Mouse (Mus musculus): Measurements from ENCODE around the gene Srsf6. TPM values are rescaled to one million over a fixed set of nuclear protein-coding genes. Genes with fewer than 3 reads are reported as not detected.

The Srsf6 gene
- polyA plus RNA-seq, 1 experiment from 2014 or later = 217 TPM

DNA sequence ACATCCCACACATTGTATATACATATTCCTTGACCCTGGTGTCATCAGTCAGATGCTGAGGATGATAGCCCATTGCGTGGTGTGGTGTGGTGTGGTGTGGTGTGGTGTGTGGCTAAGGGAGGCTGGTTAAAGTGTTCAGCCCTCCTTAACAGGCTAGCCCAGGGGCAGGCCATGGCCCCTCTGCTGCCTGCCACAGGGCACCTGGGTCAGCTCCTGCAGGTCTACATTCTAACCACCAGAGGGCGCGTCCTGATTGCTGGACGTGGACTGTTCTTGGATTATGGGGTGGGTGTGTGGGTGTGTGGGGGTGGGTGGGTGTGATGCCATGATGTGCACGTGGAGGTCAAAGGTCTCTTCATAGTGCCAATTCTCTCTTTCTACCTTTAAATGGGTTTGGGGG is 37.0 kb downstream of the Srsf6 start:
- Histone ChIP-seq H3K27ac (no peak overlapping the region), H3K27me3 (no peaks in the 10 kb centered on the region), H3K9me3 (no peaks in the 10 kb centered on the region), H3K36me3 (no peaks in the 10 kb centered on the region), H3K4me2 (no peak overlapping the region), H3K4me1 (peaks cover under 1% of the 10 kb centered on the region; the same call in 1 of the 2 replicates), H3K9ac (no peak overlapping the region), H3K4me3 (no peak overlapping the region)
- 4% methylated on average over 5 of the region's 5 CpGs for WGBS
- ATAC-seq (ENCODE audit: borderline replicate concordance, extremely low read depth, low FRiP score, low TSS enrichment) = peak; percentile 57; the same call in 1 of the 2 replicates

DNA sequence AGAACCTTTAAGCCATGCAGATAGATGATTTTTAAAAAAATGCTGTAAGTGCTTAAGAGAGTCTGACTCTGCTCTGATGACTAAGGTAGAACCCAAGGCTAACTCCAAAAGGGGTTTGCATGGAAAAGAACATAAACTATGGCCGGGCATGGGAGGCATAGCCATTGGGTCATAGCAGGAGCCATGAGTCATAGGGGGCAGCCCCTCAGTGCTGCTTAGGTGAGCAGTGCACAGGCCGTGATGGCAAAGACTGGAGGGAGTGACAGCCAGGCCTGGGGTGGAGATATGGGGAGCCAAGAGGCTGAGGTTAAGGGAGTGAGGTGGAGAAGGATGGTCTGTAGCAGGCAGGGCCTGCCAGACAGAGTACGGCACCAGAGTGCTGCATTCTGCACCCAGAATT is 37.8 kb downstream of the Srsf6 start:
- Histone ChIP-seq H3K9ac (no peak overlapping the region), H3K27ac (no peak overlapping the region), H3K27me3 (no peaks in the 10 kb centered on the region), H3K36me3 (no peaks in the 10 kb centered on the region), H3K4me3 (no peak overlapping the region), H3K4me1 (peaks cover 6% of the 10 kb centered on the region), H3K9me3 (no peaks in the 10 kb centered on the region), H3K4me2 (no peak overlapping the region)
- WGBS = 75% methylated on average over 3 of the region's 3 CpGs
- ATAC-seq (ENCODE audit: borderline replicate concordance, extremely low read depth, low FRiP score, low TSS enrichment) = no peak

DNA sequence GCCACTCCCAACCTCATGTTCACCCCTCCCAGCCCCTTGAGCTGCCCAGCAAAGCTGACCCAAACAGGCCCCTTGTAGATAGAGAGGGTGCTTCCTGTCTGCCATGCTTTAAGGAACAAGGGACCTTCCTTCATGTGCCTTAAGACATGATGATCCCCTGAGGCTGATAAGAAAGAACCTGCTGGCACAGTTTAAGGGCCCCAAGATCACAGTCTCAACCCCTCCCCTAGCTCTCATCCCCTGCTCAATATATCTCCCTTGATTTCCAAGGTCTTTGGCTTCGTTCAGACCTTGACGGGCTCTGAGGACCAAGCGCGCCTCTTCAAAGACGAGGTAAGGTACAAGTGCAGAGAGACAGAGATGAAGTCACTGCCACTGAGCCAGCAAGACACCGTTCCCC is 39.6 kb downstream of the Srsf6 start:
- no peak overlapping the region for H3K27ac ChIP-seq
- ATAC-seq (ENCODE audit: borderline replicate concordance, extremely low read depth, low FRiP score, low TSS enrichment) = no peak
- H3K27me3 ChIP-seq = no peaks in the 10 kb centered on the region
- H3K4me3 ChIP-seq = no peak overlapping the region
- no peak overlapping the region for H3K9ac ChIP-seq
- H3K4me2 ChIP-seq = no peak overlapping the region
- no peaks in the 10 kb centered on the region for H3K36me3 ChIP-seq
- H3K4me1 ChIP-seq = peaks cover 14% of the 10 kb centered on the region
- no peaks in the 10 kb centered on the region for H3K9me3 ChIP-seq
- WGBS = 70% methylated on average over 6 of the region's 6 CpGs

DNA sequence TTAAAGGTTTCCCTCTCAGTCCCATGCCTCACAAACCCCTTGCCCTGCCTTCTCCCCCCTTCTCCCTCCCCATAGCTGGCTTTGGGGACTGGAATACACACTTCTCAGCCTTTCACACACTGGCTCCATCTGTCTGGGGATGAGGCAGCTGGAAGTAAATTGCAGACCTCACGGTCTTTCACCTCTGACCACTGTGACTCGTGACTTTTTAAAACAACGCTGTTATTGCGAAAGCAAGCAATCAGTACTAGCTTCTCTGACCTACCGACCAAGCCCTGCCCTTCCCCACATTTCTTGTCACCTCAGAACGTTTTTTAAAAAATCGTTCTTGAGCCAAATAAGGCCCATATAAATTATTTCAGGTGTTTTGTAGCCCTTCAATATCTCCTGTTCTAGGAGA is 41.4 kb downstream of the Srsf6 start:
- Histone ChIP-seq H3K4me3 (no peak overlapping the region), H3K9me3 (no peaks in the 10 kb centered on the region), H3K27me3 (no peaks in the 10 kb centered on the region), H3K36me3 (no peaks in the 10 kb centered on the region), H3K27ac (no peak overlapping the region), H3K4me2 (no peak overlapping the region), H3K9ac (no peak overlapping the region), H3K4me1 (peaks cover 18% of the 10 kb centered on the region)
- no peak for ATAC-seq (ENCODE audit: borderline replicate concordance, extremely low read depth, low FRiP score, low TSS enrichment)
- 31% methylated on average over 7 of the region's 7 CpGs for WGBS

DNA sequence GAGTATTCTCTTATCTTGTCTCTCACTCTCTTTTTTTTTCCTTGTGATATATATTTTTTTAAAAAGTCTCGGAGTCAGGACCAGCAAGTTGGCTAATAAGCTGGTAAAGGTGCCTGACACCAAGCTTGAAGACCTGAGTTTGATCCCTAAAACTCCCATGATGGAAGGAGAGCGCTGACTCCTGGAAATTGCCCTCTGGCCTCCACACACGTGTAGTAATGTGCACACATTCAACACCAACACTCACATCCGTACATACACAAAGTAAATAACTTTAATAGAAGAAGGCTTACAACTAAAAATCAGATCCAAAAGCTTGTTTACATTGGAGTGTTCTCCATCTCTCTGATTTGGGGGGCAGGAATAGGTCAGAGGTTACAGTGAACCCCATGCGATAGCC is 41.9 kb downstream of the Srsf6 start:
- no peak overlapping the region for H3K9ac ChIP-seq
- no peak overlapping the region for H3K4me3 ChIP-seq
- 43% methylated on average over 5 of the region's 5 CpGs for whole genome bisulfite sequencing
- ATAC-seq (ENCODE audit: borderline replicate concordance, extremely low read depth, low FRiP score, low TSS enrichment) = no peak
- no peaks in the 10 kb centered on the region for H3K36me3 ChIP-seq
- H3K4me1 ChIP-seq = peaks cover 18% of the 10 kb centered on the region
- no peaks in the 10 kb centered on the region for H3K9me3 ChIP-seq
- no peak overlapping the region for H3K4me2 ChIP-seq
- no peaks in the 10 kb centered on the region for H3K27me3 ChIP-seq
- H3K27ac ChIP-seq = no peak overlapping the region

DNA sequence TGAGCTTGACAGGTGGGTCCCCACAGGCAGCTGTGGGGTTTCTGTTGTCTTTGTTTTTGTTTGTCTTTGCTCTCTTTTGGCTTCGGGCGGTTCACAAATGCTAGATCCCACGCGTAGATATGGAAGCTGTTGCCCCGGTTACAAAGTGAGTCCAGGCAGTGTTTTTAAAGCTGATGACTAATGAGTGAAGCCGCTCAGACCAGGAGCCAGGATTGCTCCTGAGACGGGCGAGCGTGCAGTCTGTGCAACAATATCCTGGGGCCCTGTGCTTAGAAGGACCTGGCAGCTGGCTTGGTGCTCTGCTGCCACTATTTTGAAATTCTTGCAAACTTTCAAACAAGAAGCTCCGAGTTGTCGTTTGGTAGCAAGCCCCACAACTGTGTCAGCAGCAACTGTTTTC is 42.3 kb downstream of the Srsf6 start:
- H3K9me3 ChIP-seq = no peaks in the 10 kb centered on the region
- no peak for ATAC-seq (ENCODE audit: borderline replicate concordance, extremely low read depth, low FRiP score, low TSS enrichment)
- H3K36me3 ChIP-seq = no peaks in the 10 kb centered on the region
- no peak overlapping the region for H3K27ac ChIP-seq
- H3K4me3 ChIP-seq = no peak overlapping the region
- H3K4me2 ChIP-seq = no peak overlapping the region
- H3K4me1 ChIP-seq = peaks cover 18% of the 10 kb centered on the region
- H3K27me3 ChIP-seq = no peaks in the 10 kb centered on the region
- H3K9ac ChIP-seq = no peak overlapping the region
- 14% methylated on average over 11 of the region's 11 CpGs for WGBS

DNA sequence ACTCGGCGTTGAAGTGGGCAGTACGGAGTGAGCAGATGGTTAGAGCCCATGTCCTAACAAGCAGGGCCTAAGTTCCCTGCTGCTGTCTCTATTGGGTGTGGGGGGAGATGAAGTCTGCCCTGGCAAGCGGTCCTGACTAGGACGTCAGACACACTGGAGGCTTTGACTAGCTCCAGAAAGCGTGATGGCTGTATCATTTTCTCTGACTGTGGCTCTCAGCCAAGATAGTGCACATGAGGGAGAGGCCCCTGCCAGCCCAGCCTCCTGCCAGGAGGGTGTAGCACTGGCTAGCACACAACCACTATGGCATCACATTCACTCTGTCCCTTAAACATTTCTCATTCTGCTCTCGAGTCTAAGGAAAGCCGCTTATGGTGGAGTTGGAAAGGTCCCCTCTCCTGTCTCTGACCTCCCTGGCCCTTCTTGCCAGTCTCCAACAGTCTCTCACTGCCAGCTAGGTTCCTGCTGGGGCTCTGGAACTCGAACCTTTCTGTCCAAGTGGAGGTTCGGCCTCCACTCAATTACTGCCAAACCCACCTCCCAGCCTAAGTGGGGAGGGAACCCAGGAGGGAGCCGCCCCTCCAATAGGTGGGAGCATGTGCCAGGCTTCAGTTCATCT is 43.9 kb downstream of the Srsf6 start:
- H3K27ac ChIP-seq = no peak overlapping the region
- H3K9me3 ChIP-seq = no peaks in the 10 kb centered on the region
- H3K4me1 ChIP-seq = peaks cover 18% of the 10 kb centered on the region
- H3K9ac ChIP-seq = no peak overlapping the region
- ATAC-seq (ENCODE audit: borderline replicate concordance, extremely low read depth, low FRiP score, low TSS enrichment) = no peak
- H3K4me2 ChIP-seq = no peak overlapping the region
- H3K4me3 ChIP-seq = no peak overlapping the region
- no peaks in the 10 kb centered on the region for H3K36me3 ChIP-seq
- no peaks in the 10 kb centered on the region for H3K27me3 ChIP-seq
- WGBS = 63% methylated on average over 11 of the region's 11 CpGs

DNA sequence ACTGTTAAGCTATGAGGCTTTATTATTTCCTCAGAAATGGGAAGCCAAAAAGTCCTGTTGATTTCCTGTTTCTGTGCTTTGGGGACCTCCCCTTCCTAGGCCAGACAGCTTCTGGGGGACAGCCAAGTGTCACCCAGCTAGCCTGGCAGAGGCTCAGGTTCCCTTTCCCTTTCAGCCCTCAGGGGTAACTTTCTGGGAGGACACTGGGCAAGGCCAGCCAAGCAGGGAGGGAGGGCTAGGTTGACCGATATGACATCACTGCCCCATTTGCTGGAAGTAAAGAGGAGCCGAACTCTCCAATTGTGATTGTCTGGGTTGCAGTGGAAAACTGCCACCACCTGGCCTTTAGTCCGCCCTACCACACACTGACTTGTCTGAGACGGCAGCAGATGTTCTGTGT is 44.7 kb downstream of the Srsf6 start:
- 51% methylated on average over 4 of the region's 4 CpGs for WGBS
- ATAC-seq (ENCODE audit: borderline replicate concordance, extremely low read depth, low FRiP score, low TSS enrichment) = no peak
- H3K4me3 ChIP-seq = no peak overlapping the region
- no peaks in the 10 kb centered on the region for H3K27me3 ChIP-seq
- no peaks in the 10 kb centered on the region for H3K36me3 ChIP-seq
- no peak overlapping the region for H3K9ac ChIP-seq
- H3K9me3 ChIP-seq = no peaks in the 10 kb centered on the region
- no peak overlapping the region for H3K27ac ChIP-seq
- no peak overlapping the region for H3K4me2 ChIP-seq
- peaks cover 18% of the 10 kb centered on the region for H3K4me1 ChIP-seq

DNA sequence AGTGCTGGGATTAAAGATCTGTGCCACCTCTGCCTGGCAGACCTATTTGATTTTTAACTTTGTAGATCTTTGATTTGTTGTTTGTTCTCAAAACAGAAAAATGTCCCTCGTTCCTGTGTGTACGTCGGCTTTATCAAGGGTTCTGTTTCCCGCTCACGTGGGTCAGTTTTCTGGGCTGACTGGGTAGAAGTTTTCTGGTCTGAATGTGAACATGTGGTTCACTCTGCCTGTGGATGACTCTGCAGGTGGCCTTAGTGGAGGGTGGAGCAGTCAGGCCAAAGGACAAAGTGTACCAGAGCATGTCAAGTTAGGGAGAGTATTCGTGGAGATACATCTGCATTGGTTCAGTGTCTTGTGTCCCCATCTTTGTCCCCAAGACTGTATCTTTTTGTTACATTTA is 53.1 kb downstream of the Srsf6 start:
- Histone ChIP-seq H3K4me1 (no peaks in the 10 kb centered on the region; the same call in 1 of the 2 replicates), H3K9me3 (no peaks in the 10 kb centered on the region), H3K36me3 (no peaks in the 10 kb centered on the region), H3K27ac (no peak overlapping the region), H3K9ac (no peak overlapping the region), H3K4me2 (no peak overlapping the region), H3K27me3 (no peaks in the 10 kb centered on the region), H3K4me3 (no peak overlapping the region)
- no peak for ATAC-seq (ENCODE audit: borderline replicate concordance, extremely low read depth, low FRiP score, low TSS enrichment)
- WGBS = 80% methylated on average over 6 of the region's 6 CpGs

DNA sequence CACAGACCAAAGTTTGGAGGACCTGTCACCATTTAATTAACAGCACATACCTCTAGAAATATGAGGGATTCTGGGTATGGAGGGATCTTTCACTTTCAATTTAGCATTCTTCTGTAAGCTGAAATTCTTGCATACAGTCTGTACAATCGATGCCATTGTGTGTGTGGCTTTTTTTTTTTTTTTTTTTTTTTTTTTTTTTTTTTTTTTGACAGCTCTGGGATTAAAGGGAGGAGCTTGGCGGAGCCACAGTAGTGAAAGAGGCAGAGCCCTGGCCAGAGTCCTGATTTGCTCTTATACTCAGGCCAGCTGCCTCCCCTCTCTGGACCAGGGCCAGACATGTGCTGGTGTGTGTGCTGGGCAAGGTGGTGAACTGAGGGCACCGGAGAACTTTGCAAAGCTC is 54.6 kb downstream of the Srsf6 start:
- no peak for ATAC-seq (ENCODE audit: borderline replicate concordance, extremely low read depth, low FRiP score, low TSS enrichment)
- H3K36me3 ChIP-seq = no peaks in the 10 kb centered on the region
- H3K4me3 ChIP-seq = no peak overlapping the region
- H3K9me3 ChIP-seq = no peaks in the 10 kb centered on the region
- H3K4me2 ChIP-seq = no peak overlapping the region
- no peak overlapping the region for H3K27ac ChIP-seq
- H3K9ac ChIP-seq = no peak overlapping the region
- 31% methylated on average over 3 of the region's 3 CpGs for WGBS
- no peaks in the 10 kb centered on the region for H3K27me3 ChIP-seq
- H3K4me1 ChIP-seq = no peaks in the 10 kb centered on the region; the same call in 1 of the 2 replicates

Other genes with a start within 250 kb of the Srsf6 start
- gene L3mbtl1, start 11.9 kb downstream of the Srsf6 start, polyA plus RNA-seq (2015; fragmentation: Nextera tagmentation; extraction: Ambion mirVana) = 0.07 and 0.09 TPM in 2 replicates
- not detected in 2 replicates for gene Sgk2, start 55.8 kb downstream of the Srsf6 start, polyA plus RNA-seq (2015; fragmentation: Nextera tagmentation; extraction: Ambion mirVana)
- 47.8 and 48.9 TPM in 2 replicates for gene Ift52, start 85.8 kb downstream of the Srsf6 start, polyA plus RNA-seq (2015; fragmentation: Nextera tagmentation; extraction: Ambion mirVana)
- 30.3 and 31.8 TPM in 2 replicates for gene Mybl2, start 123.2 kb downstream of the Srsf6 start, polyA plus RNA-seq (2015; fragmentation: Nextera tagmentation; extraction: Ambion mirVana)
- gene Gtsf1l, start 156.3 kb downstream of the Srsf6 start, polyA plus RNA-seq (2015; fragmentation: Nextera tagmentation; extraction: Ambion mirVana) = not detected in 2 replicates

Measured in lung, embryonic 15.5 days (tissue).